Mouse (Mus musculus): ENCODE results near the gene Flvcr1. TPM values are rescaled to one million over a fixed set of nuclear protein-coding genes. Genes with fewer than 3 reads are reported as not detected.

The Flvcr1 gene
- polyA plus RNA-seq, 1 experiment from 2014 or later = 7.8 TPM

GRCm38 (mm10) chr1:191000686-191001085 lies 25.3 kb downstream of the Flvcr1 start:
- WGBS = 79% methylated on average over 3 of the region's 3 CpGs
- 0 out of 2 replicates have a peak, but pooled peaks cover 4% of the 10 kb centered on the region for H3K36me3 ChIP-seq (ENCODE audit: insufficient read depth, low read length)
- H3K27ac ChIP-seq (ENCODE audit: low read length) = no peak overlapping the region
- no peaks in the 10 kb centered on the region for H3K4me1 ChIP-seq (ENCODE audit: insufficient read depth, low read depth, low read length)
- TF ChIP-seq EP300 (IDR thresholded peaks at IDR 0.05) = no peak
- no peak for TF ChIP-seq CTCF (IDR thresholded peaks at IDR 0.05)
- H3K9me3 ChIP-seq (ENCODE audit: low read length) = 0 out of 2 replicates have a peak, but pooled peaks cover 4% of the 10 kb centered on the region
- H3K9ac ChIP-seq (replicated peaks; ENCODE audit: low read depth) = no peak overlapping the region
- ATAC-seq = no peak
- H3K4me2 ChIP-seq (replicated peaks; ENCODE audit: low read depth, low read length) = no peak overlapping the region
- no peaks in the 10 kb centered on the region for H3K27me3 ChIP-seq (replicated peaks; ENCODE audit: insufficient read depth, low read length)
- no peak for DNase-seq (ENCODE audit: low spot score)
- no peak overlapping the region for H3K4me3 ChIP-seq (ENCODE audit: low read depth, low read length)

- H3K9ac ChIP-seq (replicated peaks; ENCODE audit: low read depth) = no peak overlapping the region
- ATAC-seq (no peak), DNase-seq (ENCODE audit: low spot score) (no peak)
- H3K4me1 ChIP-seq (ENCODE audit: insufficient read depth, low read depth, low read length) = no peaks in the 10 kb centered on the region
- no peaks in the 10 kb centered on the region for H3K36me3 ChIP-seq (ENCODE audit: insufficient read depth, low read length)
- no peak overlapping the region for H3K4me3 ChIP-seq (ENCODE audit: low read depth, low read length)
- no peak overlapping the region for H3K4me2 ChIP-seq (replicated peaks; ENCODE audit: low read depth, low read length)
- no peaks in the 10 kb centered on the region for H3K27me3 ChIP-seq (replicated peaks; ENCODE audit: insufficient read depth, low read length)
- 83% methylated on average over 1 of the region's 1 CpGs for WGBS
- TF ChIP-seq CTCF (IDR thresholded peaks at IDR 0.05) (no peak), EP300 (IDR thresholded peaks at IDR 0.05) (no peak)
- no peak overlapping the region for H3K27ac ChIP-seq (ENCODE audit: low read length)
- H3K9me3 ChIP-seq (ENCODE audit: low read length) = 0 out of 2 replicates have a peak, but pooled peaks cover 4% of the 10 kb centered on the region
These were observed 27.9 kb downstream of the Flvcr1 start for GRCm38 (mm10) chr1:190998027-190998426.

- no peaks in the 10 kb centered on the region for H3K4me1 ChIP-seq (ENCODE audit: insufficient read depth, low read depth, low read length)
- no peak for TF ChIP-seq EP300 (IDR thresholded peaks at IDR 0.05)
- TF ChIP-seq CTCF (IDR thresholded peaks at IDR 0.05) = peak; percentile 53
- H3K27ac ChIP-seq (ENCODE audit: low read length) = no peak overlapping the region
- no peak overlapping the region for H3K4me2 ChIP-seq (replicated peaks; ENCODE audit: low read depth, low read length)
- 63% methylated on average over 6 of the region's 6 CpGs for WGBS
- H3K27me3 ChIP-seq (replicated peaks; ENCODE audit: insufficient read depth, low read length) = no peaks in the 10 kb centered on the region
- H3K9ac ChIP-seq (replicated peaks; ENCODE audit: low read depth) = no peak overlapping the region
- H3K4me3 ChIP-seq (ENCODE audit: low read depth, low read length) = no peak overlapping the region
- no peak for ATAC-seq
- no peak for DNase-seq (ENCODE audit: low spot score)
- H3K36me3 ChIP-seq (ENCODE audit: insufficient read depth, low read length) = no peaks in the 10 kb centered on the region
- 0 out of 2 replicates have a peak, but pooled peaks cover 4% of the 10 kb centered on the region for H3K9me3 ChIP-seq (ENCODE audit: low read length)
These were observed 29.5 kb downstream of the Flvcr1 start for GRCm38 (mm10) chr1:190996346-190996877.

- Histone ChIP-seq H3K9me3 (ENCODE audit: low read length) (0 out of 2 replicates have a peak, but pooled peaks cover 4% of the 10 kb centered on the region), H3K36me3 (ENCODE audit: insufficient read depth, low read length) (no peaks in the 10 kb centered on the region), H3K4me2 (replicated peaks; ENCODE audit: low read depth, low read length) (no peak overlapping the region), H3K27ac (ENCODE audit: low read length) (no peak overlapping the region), H3K4me1 (ENCODE audit: insufficient read depth, low read depth, low read length) (no peaks in the 10 kb centered on the region), H3K4me3 (ENCODE audit: low read depth, low read length) (no peak overlapping the region), H3K9ac (replicated peaks; ENCODE audit: low read depth) (no peak overlapping the region), H3K27me3 (replicated peaks; ENCODE audit: insufficient read depth, low read length) (no peaks in the 10 kb centered on the region)
- DNase-seq (ENCODE audit: low spot score) (peak; percentile 23), ATAC-seq (peak; percentile 26; the same call in 1 of the 2 replicates)
- 48% methylated on average over 7 of the region's 7 CpGs for WGBS
- no peak for TF ChIP-seq CTCF (IDR thresholded peaks at IDR 0.05)
- no peak for TF ChIP-seq EP300 (IDR thresholded peaks at IDR 0.05)
These were observed 30.4 kb downstream of the Flvcr1 start for GRCm38 (mm10) chr1:190995548-190995947.

GRCm38 (mm10) chr1:190989437-190990082 lies 36.4 kb downstream of the Flvcr1 start:
- Histone ChIP-seq H3K4me2 (replicated peaks; ENCODE audit: low read depth, low read length) (no peak overlapping the region), H3K4me3 (ENCODE audit: low read depth, low read length) (no peak overlapping the region), H3K9ac (replicated peaks; ENCODE audit: low read depth) (no peak overlapping the region), H3K4me1 (ENCODE audit: insufficient read depth, low read depth, low read length) (no peaks in the 10 kb centered on the region), H3K27ac (ENCODE audit: low read length) (no peak overlapping the region), H3K9me3 (ENCODE audit: low read length) (no peaks in the 10 kb centered on the region), H3K36me3 (ENCODE audit: insufficient read depth, low read length) (no peaks in the 10 kb centered on the region), H3K27me3 (replicated peaks; ENCODE audit: insufficient read depth, low read length) (no peaks in the 10 kb centered on the region)
- WGBS = 73% methylated on average over 9 of the region's 9 CpGs
- TF ChIP-seq EP300 (IDR thresholded peaks at IDR 0.05) (no peak), CTCF (IDR thresholded peaks at IDR 0.05) (peak; percentile 41)
- ATAC-seq (no peak), DNase-seq (ENCODE audit: low spot score) (no peak)

GRCm38 (mm10) chr1:190981412-190981811 lies 44.5 kb downstream of the Flvcr1 start:
- H3K27me3 ChIP-seq (replicated peaks; ENCODE audit: insufficient read depth, low read length) = no peaks in the 10 kb centered on the region
- 77% methylated on average over 4 of the region's 4 CpGs for WGBS
- no peak overlapping the region for H3K27ac ChIP-seq (ENCODE audit: low read length)
- ATAC-seq = no peak
- no peak for TF ChIP-seq EP300 (IDR thresholded peaks at IDR 0.05)
- no peaks in the 10 kb centered on the region for H3K9me3 ChIP-seq (ENCODE audit: low read length)
- no peak for DNase-seq (ENCODE audit: low spot score)
- no peak overlapping the region for H3K4me3 ChIP-seq (ENCODE audit: low read depth, low read length)
- peaks cover 3% of the 10 kb centered on the region; the same call in 1 of the 2 replicates for H3K4me1 ChIP-seq (ENCODE audit: insufficient read depth, low read depth, low read length)
- no peak overlapping the region for H3K4me2 ChIP-seq (replicated peaks; ENCODE audit: low read depth, low read length)
- no peak overlapping the region for H3K9ac ChIP-seq (replicated peaks; ENCODE audit: low read depth)
- no peaks in the 10 kb centered on the region for H3K36me3 ChIP-seq (ENCODE audit: insufficient read depth, low read length)

Measured in lung, postnatal 0 days (tissue).